Mouse (Mus musculus): ENCODE results near the gene Tmem201. TPM values are rescaled to one million over a fixed set of nuclear protein-coding genes. Genes with fewer than 3 reads are reported as not detected.
"Not testable (repeated sequence)": the region's sequence is repeated elsewhere in the genome, so short reads cannot be mapped to it uniquely, and the experiment has no call there.

Gene Tmem201
- polyA plus RNA-seq, 1 experiment from 2014 or later = 38.4 TPM

DNA sequence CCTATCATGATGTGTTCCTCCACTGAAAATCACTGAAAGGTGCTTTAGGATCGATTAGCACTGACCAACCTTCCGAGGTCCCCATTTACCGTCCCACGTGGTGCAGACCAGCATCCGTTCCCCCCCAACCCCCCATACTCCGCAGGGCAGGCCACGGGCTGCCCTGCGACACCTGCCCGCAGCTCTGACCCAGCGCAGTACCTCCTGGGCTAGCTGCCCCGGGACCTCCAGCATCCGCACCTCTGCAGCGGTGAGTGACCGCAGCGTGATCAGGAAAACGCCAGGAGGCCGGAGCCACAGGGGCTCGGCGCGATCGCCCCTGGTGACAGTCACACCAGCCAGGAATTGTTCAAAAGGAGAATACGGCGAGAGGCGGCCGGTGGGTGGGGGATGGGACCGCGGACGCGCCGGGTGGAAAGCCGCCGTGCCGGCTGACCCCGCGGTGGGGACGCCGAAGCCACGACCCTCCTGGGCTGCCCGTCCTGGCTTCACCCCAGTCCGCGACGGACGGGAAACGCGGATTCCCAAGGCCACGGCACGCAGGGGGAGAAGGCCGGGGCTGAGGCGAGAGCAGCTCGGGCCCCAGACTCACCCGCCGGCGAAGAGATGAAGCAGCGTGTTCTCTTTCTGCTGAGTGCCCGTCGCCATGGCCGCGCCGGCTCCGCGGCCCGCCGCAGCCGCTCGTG is 35.7 kb upstream of the Tmem201 start:
- Histone ChIP-seq H3K36me3 (0 out of 2 replicates have a peak, but pooled peaks cover 4% of the 10 kb centered on the region), H3K9me3 (no peaks in the 10 kb centered on the region), H3K27me3 (peaks cover 7% of the 10 kb centered on the region; the same call in 1 of the 2 replicates), H3K27ac (peak overlapping the region; percentile 83), H3K4me3 (replicated peaks) (peak overlapping the region; percentile 82), H3K4me1 (replicated peaks) (peaks cover 14% of the 10 kb centered on the region), H3K4me2 (peak overlapping the region; percentile 98), H3K9ac (replicated peaks) (peak overlapping the region; percentile 83)
- ATAC-seq (ENCODE audit: insufficient number of reproducible peaks, insufficient read depth, low FRiP score, low TSS enrichment, low read depth) = peak; percentile 72
- WGBS = under 1% methylated on average over 65 of the region's 65 CpGs

DNA sequence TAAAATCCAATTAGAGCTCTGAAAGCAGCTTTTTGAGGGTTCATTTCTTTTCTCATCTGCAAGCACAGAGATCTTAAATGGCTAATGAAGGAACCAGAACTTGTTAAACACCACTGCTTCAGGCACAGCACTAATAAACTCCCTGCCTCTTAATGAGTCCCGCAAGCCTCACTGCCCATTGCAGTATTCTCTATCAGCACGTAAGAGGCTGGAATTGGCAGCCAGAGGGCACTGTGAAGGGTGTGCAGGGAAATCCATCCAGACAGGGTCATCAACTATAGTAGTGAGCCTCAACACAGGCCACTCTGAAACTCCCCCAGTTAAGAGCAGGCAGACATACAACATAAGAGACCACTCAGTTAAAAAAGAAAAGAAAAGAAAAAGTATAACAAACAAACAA is 34.5 kb upstream of the Tmem201 start:
- Histone ChIP-seq H3K27me3 (peaks cover 7% of the 10 kb centered on the region; the same call in 1 of the 2 replicates), H3K27ac (no peak overlapping the region), H3K9me3 (no peaks in the 10 kb centered on the region), H3K4me3 (replicated peaks) (peak overlapping the region; percentile 82; the same call in 1 of the 2 replicates), H3K4me2 (peak overlapping the region; percentile 98), H3K9ac (replicated peaks) (no peak overlapping the region), H3K36me3 (0 out of 2 replicates have a peak, but pooled peaks cover 4% of the 10 kb centered on the region), H3K4me1 (replicated peaks) (peaks cover 14% of the 10 kb centered on the region)
- no peak for ATAC-seq (ENCODE audit: insufficient number of reproducible peaks, insufficient read depth, low FRiP score, low TSS enrichment, low read depth)
- 5% methylated on average over 2 of the region's 2 CpGs for WGBS

DNA sequence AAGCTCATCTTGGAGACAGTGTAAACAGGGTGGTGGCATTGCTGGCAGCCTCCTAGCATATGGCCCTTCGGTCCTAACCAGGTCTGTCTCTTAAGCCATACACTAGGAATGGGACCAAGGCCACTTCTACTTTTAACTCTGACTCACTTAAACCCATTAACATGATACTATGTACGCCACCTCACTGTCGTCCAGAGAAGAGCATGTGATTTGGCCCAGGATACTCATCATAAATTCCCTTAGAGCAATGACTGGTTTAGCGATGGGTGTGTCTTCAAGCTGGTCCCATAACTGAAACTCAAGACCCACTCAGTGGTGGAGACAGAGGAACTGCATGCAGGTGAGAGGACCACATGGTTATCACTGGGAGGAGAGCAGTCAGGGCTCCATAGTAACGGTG is 27.4 kb upstream of the Tmem201 start:
- Histone ChIP-seq H3K27me3 (no peaks in the 10 kb centered on the region), H3K9ac (replicated peaks) (no peak overlapping the region), H3K36me3 (peaks cover 13% of the 10 kb centered on the region; the same call in 1 of the 2 replicates), H3K4me2 (no peak overlapping the region), H3K4me1 (replicated peaks) (0 out of 2 replicates have a peak, but pooled peaks cover 5% of the 10 kb centered on the region), H3K27ac (no peak overlapping the region), H3K4me3 (replicated peaks) (no peak overlapping the region), H3K9me3 (no peaks in the 10 kb centered on the region)
- 94% methylated on average over 5 of the region's 5 CpGs for WGBS
- no peak for ATAC-seq (ENCODE audit: insufficient number of reproducible peaks, insufficient read depth, low FRiP score, low TSS enrichment, low read depth)

DNA sequence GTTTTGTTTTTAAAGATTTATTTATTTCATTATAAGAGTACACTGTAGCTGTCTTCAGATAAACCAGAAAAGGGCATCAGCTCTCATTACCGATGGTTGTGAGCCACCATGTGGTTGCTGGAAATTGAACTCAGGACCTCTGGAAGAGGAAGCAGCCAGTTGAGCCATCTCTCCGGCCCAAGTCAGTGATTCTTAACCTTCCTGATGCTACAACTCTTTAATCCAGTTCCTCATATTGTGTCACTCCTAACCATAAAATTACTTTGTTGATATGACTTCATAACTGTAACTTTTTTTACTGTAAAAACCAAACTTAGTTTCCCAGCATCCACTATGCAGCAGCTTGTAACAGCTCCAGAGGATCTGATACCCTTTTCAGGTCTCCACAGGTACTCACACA is 25.5 kb upstream of the Tmem201 start:
- Histone ChIP-seq H3K4me2 (no peak overlapping the region), H3K36me3 (peaks cover 15% of the 10 kb centered on the region; the same call in 1 of the 2 replicates), H3K27me3 (no peaks in the 10 kb centered on the region), H3K27ac (no peak overlapping the region), H3K4me1 (replicated peaks) (0 out of 2 replicates have a peak, but pooled peaks cover 5% of the 10 kb centered on the region), H3K9me3 (no peaks in the 10 kb centered on the region), H3K9ac (replicated peaks) (no peak overlapping the region), H3K4me3 (replicated peaks) (no peak overlapping the region)
- ATAC-seq (ENCODE audit: insufficient number of reproducible peaks, insufficient read depth, low FRiP score, low TSS enrichment, low read depth) = no peak
- 77% methylated on average over 2 of the region's 2 CpGs for WGBS

DNA sequence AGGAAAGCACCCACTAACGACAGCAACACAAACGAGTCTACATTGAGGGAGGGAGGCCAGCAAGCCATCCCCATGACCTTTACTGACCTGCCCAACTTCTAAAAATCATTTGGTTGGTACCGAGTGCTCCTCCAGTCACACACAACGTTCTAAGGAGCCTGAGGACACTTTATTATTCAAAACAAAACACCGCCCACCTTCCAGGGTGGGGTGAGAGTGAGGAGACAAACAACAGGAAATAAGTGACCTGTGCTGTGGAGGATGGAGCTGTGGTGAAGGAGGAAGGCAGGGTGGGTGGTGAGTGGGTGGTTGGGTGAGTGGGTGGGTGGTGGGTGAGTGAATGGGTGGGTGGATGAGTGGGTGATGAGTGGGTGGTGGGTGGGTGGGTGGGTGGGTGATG is 21.7 kb upstream of the Tmem201 start:
- no peak for ATAC-seq (ENCODE audit: insufficient number of reproducible peaks, insufficient read depth, low FRiP score, low TSS enrichment, low read depth)
- no peak overlapping the region for H3K9ac ChIP-seq (replicated peaks)

DNA sequence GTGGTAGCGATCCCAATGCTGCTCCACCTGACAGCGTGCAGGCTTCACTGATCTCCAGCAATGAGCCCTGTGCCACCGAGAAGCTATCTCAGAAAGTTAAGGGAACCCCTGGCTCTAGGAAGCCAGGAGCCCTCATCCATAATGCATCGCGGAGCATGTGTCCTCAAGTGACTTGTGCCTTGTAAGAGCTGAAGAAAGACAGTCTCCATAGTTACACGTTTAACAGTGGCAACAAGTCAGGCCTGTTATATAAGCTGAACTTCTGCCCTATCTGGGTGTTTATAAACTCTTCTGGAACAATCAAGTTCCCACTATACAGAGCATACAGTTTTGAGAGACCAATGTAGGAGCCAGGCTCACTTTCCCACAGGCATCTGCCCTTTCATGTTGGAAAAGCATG is 20.6 kb upstream of the Tmem201 start:
- no peaks in the 10 kb centered on the region for H3K9me3 ChIP-seq
- H3K27ac ChIP-seq = no peak overlapping the region
- no peak overlapping the region for H3K9ac ChIP-seq (replicated peaks)
- 89% methylated on average over 6 of the region's 6 CpGs for WGBS
- H3K4me3 ChIP-seq (replicated peaks) = no peak overlapping the region
- H3K36me3 ChIP-seq = peaks cover 38% of the 10 kb centered on the region
- no peak for ATAC-seq (ENCODE audit: insufficient number of reproducible peaks, insufficient read depth, low FRiP score, low TSS enrichment, low read depth)
- H3K4me2 ChIP-seq = no peak overlapping the region
- H3K27me3 ChIP-seq = no peaks in the 10 kb centered on the region
- H3K4me1 ChIP-seq (replicated peaks) = 0 out of 2 replicates have a peak, but pooled peaks cover 5% of the 10 kb centered on the region

More for the DNA sequence above, 21.7 kb upstream of the Tmem201 start:
- H3K9me3 ChIP-seq = no peaks in the 10 kb centered on the region
- no peak overlapping the region for H3K4me3 ChIP-seq (replicated peaks)
- no peaks in the 10 kb centered on the region for H3K27me3 ChIP-seq
- H3K27ac ChIP-seq = 0 out of 2 replicates have a peak overlapping the region, but pooled peaks have one; percentile 7
- WGBS = 59% methylated on average over 5 of the region's 5 CpGs
- H3K4me2 ChIP-seq = no peak overlapping the region
- peaks cover 29% of the 10 kb centered on the region for H3K36me3 ChIP-seq
- H3K4me1 ChIP-seq (replicated peaks) = 0 out of 2 replicates have a peak, but pooled peaks cover 5% of the 10 kb centered on the region

DNA sequence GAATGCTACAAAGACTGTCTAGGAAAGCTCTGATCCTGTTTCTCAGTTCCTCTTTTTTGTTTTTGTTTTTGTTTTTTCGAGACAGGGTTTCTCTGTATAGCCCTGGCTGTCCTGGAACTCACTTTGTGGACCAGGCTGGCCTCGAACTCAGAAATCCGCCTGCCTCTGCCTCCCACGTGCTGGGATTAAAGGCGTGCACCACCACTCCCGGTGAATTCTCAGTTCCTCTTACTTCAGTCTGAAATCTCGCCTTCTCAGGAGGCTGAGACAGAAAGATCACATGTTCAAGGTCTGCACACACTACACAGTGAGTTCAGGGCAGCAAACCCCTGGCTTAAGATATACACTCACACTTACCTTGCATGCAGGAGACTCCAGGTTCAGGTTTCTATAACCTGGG is 18.7 kb upstream of the Tmem201 start:
- peaks cover 34% of the 10 kb centered on the region for H3K36me3 ChIP-seq
- ATAC-seq (ENCODE audit: insufficient number of reproducible peaks, insufficient read depth, low FRiP score, low TSS enrichment, low read depth); H3K9me3 ChIP-seq; H3K27me3 ChIP-seq; H3K4me3 ChIP-seq (replicated peaks); H3K27ac ChIP-seq; H3K9ac ChIP-seq (replicated peaks); H3K4me2 ChIP-seq; H3K4me1 ChIP-seq (replicated peaks): not testable (repeated sequence)
- 95% methylated on average over 7 of the region's 7 CpGs for WGBS

DNA sequence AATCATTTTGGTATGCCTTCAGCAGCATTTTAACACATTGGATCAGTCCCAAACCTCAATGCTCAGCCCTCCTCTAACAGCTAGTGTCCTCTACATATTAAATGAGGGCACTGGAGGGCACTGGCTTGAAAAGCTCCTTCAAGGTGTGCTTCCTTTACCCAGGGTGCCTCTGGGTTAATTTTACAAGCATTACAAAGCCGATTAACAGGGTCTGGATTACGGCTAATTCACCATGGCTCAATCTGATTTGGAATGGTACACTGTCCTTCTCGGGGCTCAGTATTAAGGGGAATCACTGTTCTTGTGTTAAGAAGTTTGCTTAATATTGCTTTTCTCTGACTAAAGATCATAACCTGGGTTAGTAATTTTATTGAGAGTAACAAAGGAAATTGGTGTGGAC is 15.0 kb upstream of the Tmem201 start:
- H3K4me2 ChIP-seq = no peak overlapping the region
- no peak overlapping the region for H3K9ac ChIP-seq (replicated peaks)
- no peak overlapping the region for H3K27ac ChIP-seq
- H3K36me3 ChIP-seq = peaks cover 31% of the 10 kb centered on the region
- H3K4me3 ChIP-seq (replicated peaks) = no peak overlapping the region
- ATAC-seq (ENCODE audit: insufficient number of reproducible peaks, insufficient read depth, low FRiP score, low TSS enrichment, low read depth) = no peak
- H3K9me3 ChIP-seq = no peaks in the 10 kb centered on the region
- 50% methylated on average over 3 of the region's 3 CpGs for WGBS
- peaks cover 10% of the 10 kb centered on the region; the same call in 1 of the 2 replicates for H3K4me1 ChIP-seq (replicated peaks)
- H3K27me3 ChIP-seq = no peaks in the 10 kb centered on the region

DNA sequence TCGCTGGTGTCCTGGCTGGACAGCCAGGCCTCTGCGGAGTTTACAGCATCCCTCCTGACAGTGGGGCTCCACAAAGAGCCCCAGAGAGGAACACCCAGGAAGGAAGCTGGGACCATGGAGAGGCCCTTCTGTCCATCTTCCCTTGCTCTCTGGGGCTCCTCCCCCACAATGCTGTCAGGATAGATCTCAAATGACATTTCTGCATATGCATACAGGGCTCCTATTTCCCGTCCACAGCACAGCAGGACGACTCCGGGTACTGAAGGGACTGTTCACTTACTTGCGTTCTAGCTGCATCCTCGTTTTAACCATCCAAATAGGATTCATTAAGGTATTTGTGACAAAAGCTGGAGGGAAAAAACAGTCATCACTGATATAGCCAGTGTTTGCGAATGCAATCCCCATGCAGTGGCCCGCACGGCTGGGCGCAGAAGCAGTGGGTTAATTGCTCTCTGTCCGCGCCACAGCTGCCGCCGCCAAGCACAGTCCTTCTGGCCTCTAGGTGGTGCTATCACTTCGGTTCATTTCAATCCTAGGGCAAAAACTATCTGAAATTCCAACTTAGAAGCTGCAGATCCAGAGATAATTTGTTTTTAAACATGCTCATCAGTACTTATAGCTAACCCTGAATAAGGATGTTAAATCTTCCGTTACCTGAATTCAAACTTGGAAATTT is 14.4 kb upstream of the Tmem201 start:
- Histone ChIP-seq H3K4me1 (replicated peaks) (peaks cover 10% of the 10 kb centered on the region; the same call in 1 of the 2 replicates), H3K27ac (no peak overlapping the region), H3K9me3 (no peaks in the 10 kb centered on the region), H3K27me3 (no peaks in the 10 kb centered on the region), H3K9ac (replicated peaks) (no peak overlapping the region), H3K4me2 (peak overlapping the region; percentile 34; the same call in 1 of the 2 replicates), H3K4me3 (replicated peaks) (no peak overlapping the region), H3K36me3 (peaks cover 25% of the 10 kb centered on the region)
- no peak for ATAC-seq (ENCODE audit: insufficient number of reproducible peaks, insufficient read depth, low FRiP score, low TSS enrichment, low read depth)
- WGBS = 30% methylated on average over 17 of the region's 17 CpGs

DNA sequence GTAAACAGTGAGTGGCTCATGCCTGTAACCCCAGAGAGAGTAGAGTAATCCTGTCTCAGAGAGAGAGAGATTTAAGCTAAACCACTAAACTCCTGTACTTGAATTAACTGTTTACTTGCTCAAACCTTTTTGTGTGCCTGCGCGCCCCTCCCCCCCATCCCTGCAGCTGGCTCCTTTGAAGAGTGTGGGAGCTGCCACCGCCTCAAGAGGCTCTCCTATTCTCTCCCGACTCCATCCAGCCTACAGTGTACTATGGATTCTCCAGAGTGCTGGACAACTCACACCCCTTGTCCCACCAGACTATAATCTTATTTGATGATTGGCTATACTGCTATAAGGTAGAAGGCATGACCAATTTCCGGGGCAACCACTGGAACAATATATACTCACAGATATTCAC is 12.8 kb upstream of the Tmem201 start:
- Histone ChIP-seq H3K9ac (replicated peaks) (no peak overlapping the region), H3K9me3 (no peaks in the 10 kb centered on the region), H3K36me3 (peaks cover 23% of the 10 kb centered on the region), H3K4me1 (replicated peaks) (peaks cover 10% of the 10 kb centered on the region; the same call in 1 of the 2 replicates), H3K27me3 (no peaks in the 10 kb centered on the region), H3K4me3 (replicated peaks) (no peak overlapping the region), H3K27ac (no peak overlapping the region), H3K4me2 (no peak overlapping the region)
- WGBS = 42% methylated on average over 5 of the region's 5 CpGs
- no peak for ATAC-seq (ENCODE audit: insufficient number of reproducible peaks, insufficient read depth, low FRiP score, low TSS enrichment, low read depth)

DNA sequence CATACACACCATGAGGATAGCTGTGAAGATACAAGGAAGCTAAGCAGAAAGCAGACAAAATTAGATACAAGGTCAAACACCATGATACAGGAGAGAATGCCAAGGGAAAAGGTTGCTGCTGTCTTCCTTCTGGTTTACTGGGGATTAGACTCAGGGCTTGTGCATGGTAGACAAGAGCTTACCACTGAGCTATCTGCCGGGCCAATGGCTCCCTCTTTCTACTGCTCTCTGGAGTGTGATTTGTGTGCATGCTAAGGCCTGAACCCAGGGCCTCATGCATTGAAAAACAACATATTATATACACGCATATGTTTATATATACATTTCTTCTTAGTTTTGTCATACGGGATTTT is 11.8 kb upstream of the Tmem201 start:
- H3K9ac ChIP-seq (replicated peaks); H3K27ac ChIP-seq; H3K4me1 ChIP-seq (replicated peaks); H3K4me3 ChIP-seq (replicated peaks); H3K9me3 ChIP-seq; H3K4me2 ChIP-seq; ATAC-seq (ENCODE audit: insufficient number of reproducible peaks, insufficient read depth, low FRiP score, low TSS enrichment, low read depth); H3K27me3 ChIP-seq: not testable (repeated sequence)
- WGBS = 96% methylated on average over 3 of the region's 3 CpGs
- H3K36me3 ChIP-seq = peaks cover 33% of the 10 kb centered on the region

All from limb, embryonic 12.5 days (tissue).